Mouse (Mus musculus) regulatory T cell (primary cell): ENCODE measurements around the gene Cd101.

Source experiments
- in situ Hi-C: fragments of 300-600 bp; cut with MboI, MseI; formaldehyde crosslinking; loops from one replicate; pipeline ENCODE4 v1.15.1; 2025; ENCODE audit warnings: high pct_unique_total_duplicates

Cd101 gene

GRCm38 (mm10) chr3:101010589-101011202 is 18.7 kb downstream of the Cd101 start:
- in situ Hi-C loops, result loop anchor here (25.0 kb wide), 1 partner anchor 1727 kb away; the partner anchor contains the start of gene Tspan2

- in situ Hi-C loops, result loop anchor here (25.0 kb wide), 1 partner anchor 1730 kb away; the partner anchor contains the start of gene Tspan2
Observed at GRCm38 (mm10) chr3:101007112-101007782, 22.1 kb downstream of the Cd101 start.

GRCm38 (mm10) chr3:101005392-101005791 is 24.0 kb downstream of the Cd101 start:
- in situ Hi-C loops, result loop anchor here (25.0 kb wide), 1 partner anchor 1732 kb away; the partner anchor contains the start of gene Tspan2

GRCm38 (mm10) chr3:101003575-101004356 is 25.6 kb downstream of the Cd101 start:
- in situ Hi-C loops, result loop anchor here (5.0 to 25.0 kb wide), 2 partner anchors 44 to 1734 kb away; partner anchors contain the start of gene Tspan2

GRCm38 (mm10) chr3:100999732-101000131 is 29.6 kb downstream of the Cd101 start:
- in situ Hi-C loops, result loop anchor here (5.0 to 25.0 kb wide), 2 partner anchors 48 to 1738 kb away; partner anchors contain the start of gene Tspan2

- in situ Hi-C loops, result no loop called here
Observed at GRCm38 (mm10) chr3:100998904-100999340, 30.4 kb downstream of the Cd101 start.

- in situ Hi-C loops, result no loop called here
Observed at GRCm38 (mm10) chr3:100997785-100998570, 31.4 kb downstream of the Cd101 start.

GRCm38 (mm10) chr3:100994252-100994651 is 35.1 kb downstream of the Cd101 start:
- in situ Hi-C loops, result no loop called here

GRCm38 (mm10) chr3:100993718-100994117 is 35.6 kb downstream of the Cd101 start:
- in situ Hi-C loops, result no loop called here

- in situ Hi-C loops, result no loop called here
Observed at GRCm38 (mm10) chr3:100993158-100993557, 36.2 kb downstream of the Cd101 start.

GRCm38 (mm10) chr3:100990231-100990630 is 39.1 kb downstream of the Cd101 start:
- in situ Hi-C loops, result no loop called here

GRCm38 (mm10) chr3:100989417-100989816 is 39.9 kb downstream of the Cd101 start:
- in situ Hi-C loops, result no loop called here

- in situ Hi-C loops, result loop anchor here (5.0 kb wide), 1 partner anchor 93 kb away; no protein-coding TSS in a partner anchor
Observed at GRCm38 (mm10) chr3:100979290-100979689, 50.1 kb downstream of the Cd101 start.

GRCm38 (mm10) chr3:100973906-100974305 is 55.5 kb downstream of the Cd101 start:
- in situ Hi-C loops, result no loop called here

GRCm38 (mm10) chr3:100969176-100969917 is 60.0 kb downstream of the Cd101 start, which contains the start of gene Ttf2:
Gene Ttf2 (minus strand): TSS chr3:100969663.
- in situ Hi-C loops, result no loop called here

- in situ Hi-C loops, result no loop called here
Observed at GRCm38 (mm10) chr3:100963849-100964542, 65.4 kb downstream of the Cd101 start.

GRCm38 (mm10) chr3:100961501-100961900 is 67.9 kb downstream of the Cd101 start:
- in situ Hi-C loops, result no loop called here

- in situ Hi-C loops, result no loop called here
Observed at GRCm38 (mm10) chr3:100961007-100961406, 68.3 kb downstream of the Cd101 start.

GRCm38 (mm10) chr3:100954616-100955015 is 74.7 kb downstream of the Cd101 start:
- in situ Hi-C loops, result loop anchor here (5.0 kb wide), 2 partner anchors 343 to 508 kb away; no protein-coding TSS in a partner anchor

- in situ Hi-C loops, result loop anchor here (5.0 kb wide), 1 partner anchor 511 kb away; no protein-coding TSS in a partner anchor
Observed at GRCm38 (mm10) chr3:100951531-100951930, 77.8 kb downstream of the Cd101 start.
